Mouse (Mus musculus) kidney, adult 18-20 months (tissue): ENCODE data around the gene Defb45.

Experiments
- DNase-seq: peaks from one replicate; pipeline ENCODE4 v3.0.0; 2021

Gene Defb45

DNA sequence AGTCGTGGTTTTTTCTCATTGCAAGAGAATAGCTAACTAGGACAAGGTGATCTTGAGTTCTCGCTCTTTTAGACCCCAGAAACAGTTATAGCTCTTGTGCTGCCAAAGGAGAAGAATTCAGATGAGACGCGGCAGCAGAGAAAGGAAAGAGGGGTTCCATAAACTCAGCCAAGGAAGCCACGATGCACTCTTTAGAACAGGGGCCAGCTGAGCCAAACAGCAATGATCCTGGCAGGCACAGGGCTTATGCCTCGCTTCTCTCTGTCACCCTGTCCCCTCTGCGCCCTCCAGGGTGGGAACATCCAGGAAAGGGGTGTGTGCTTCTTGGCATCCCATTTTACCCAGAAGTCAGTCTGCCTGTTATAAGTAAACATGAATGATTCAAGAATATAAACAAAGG lies at the start of gene Defb45:
TSS of gene Defb45 (minus strand) at position 101 of the 400 bp plus-strand sequence.
- no peak for DNase-seq

DNA sequence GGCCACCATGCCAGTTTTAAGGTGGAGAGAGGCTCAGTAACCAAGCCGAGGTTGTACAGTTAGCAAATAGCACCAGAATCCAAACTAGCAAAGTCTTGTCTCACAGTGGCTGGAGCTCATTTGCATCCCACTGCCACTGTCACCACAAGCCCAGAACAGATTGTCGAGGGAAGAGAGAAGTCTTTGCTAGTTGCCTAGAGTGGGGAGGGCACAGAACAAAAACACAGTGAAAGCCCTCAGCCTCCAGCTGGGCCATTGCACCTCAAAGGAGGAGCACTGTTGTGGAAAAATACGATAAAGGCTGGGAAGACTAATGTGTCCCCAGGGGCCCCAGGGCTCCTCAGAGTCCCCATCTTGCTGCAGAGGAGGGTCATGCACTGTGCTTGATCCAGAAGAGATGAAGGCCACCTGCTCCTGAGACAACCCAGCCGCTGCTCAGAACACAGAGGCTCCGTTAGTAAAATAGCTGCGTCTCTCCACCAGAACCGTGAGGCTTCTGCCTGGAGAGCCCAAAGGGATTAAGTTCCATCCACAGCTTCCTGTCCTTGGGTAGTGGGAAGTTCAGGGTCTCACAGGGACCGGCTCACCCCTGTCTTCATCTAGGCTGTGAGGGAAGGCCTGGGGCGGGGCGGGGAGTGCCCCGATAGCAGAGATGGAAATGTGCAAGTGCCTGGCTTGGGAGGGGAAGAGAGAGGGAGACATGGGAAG lies 40.4 kb upstream of the Defb45 start:
- peak; percentile 53 for DNase-seq

- DNase-seq = no peak
Observed at GRCm38 (mm10) chr2:152638865-152639264, 39.7 kb upstream of the Defb45 start.

DNA sequence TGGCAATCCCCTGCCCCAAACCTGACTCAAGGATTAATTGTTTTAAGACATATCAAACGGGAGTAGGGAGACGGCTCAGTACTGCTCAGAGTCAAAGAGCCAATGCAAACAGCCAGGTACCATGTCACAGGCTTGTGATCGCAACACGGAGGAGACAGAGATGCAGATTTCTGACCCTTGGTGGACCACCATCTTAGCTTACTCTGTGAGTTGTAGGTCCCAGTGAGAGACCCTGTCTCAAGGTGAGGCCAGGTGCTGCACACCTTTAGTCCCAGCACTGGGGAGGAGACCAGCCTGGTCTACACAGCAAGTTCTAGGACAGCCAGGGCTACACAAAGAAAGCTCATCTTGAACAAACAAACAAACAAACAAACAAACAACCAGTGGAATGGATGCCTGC lies 38.2 kb upstream of the Defb45 start:
- no peak for DNase-seq

DNA sequence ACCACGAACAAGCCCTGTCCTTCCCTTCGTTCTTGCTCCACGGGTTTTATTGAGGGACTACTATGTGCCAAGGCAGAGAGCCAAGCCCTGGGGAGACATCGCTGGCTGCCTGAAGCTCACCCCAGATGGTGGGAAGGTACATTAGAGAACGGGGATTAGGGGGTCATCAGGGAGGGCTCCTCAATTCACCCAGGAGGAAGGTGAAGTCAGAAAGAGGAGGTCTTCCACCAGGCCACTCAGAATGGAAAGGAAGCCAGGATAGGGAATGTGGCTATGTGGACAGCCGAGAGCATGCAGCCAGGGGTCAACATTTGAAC lies 37.8 kb upstream of the Defb45 start:
- no peak for DNase-seq

DNA sequence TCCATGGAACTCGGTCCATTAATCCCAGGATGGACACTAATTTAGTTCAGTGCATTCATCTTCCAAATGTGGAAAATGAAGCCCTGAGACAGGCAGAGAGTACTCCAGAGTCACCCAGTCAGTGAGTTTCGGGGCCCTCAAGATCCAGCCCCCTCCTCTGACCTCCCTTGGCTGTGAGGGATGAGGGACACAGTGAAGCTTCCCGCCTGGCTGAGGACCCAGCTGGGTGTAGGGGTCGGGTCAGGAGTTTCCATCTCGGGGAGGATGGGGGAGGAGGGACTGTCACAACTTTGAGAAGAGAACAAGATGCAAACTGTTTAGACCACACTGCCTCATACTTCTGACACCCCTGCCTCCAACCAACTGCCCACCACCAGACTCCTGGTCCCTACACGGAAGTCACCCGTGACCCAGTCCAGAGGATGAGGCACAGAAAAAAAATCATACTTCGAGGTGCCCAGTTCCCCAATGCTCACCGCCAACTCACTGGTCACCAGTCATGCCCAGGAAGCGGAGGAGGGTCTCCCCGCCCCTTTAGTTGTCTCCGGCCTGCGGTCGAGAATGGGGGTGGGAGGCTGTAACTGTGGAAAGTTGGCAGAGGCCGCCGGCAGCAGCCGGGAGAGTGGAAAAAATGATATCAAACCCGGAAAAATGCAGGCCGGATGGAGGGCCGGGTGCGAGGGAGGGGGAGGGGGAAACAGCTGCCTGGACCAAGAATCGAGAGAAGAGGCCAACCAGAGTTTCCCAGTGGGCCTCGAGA lies 37.2 kb upstream of the Defb45 start:
- peak; percentile 67 for DNase-seq

GRCm38 (mm10) chr2:152634311-152634710 lies 35.1 kb upstream of the Defb45 start:
- no peak for DNase-seq

DNA sequence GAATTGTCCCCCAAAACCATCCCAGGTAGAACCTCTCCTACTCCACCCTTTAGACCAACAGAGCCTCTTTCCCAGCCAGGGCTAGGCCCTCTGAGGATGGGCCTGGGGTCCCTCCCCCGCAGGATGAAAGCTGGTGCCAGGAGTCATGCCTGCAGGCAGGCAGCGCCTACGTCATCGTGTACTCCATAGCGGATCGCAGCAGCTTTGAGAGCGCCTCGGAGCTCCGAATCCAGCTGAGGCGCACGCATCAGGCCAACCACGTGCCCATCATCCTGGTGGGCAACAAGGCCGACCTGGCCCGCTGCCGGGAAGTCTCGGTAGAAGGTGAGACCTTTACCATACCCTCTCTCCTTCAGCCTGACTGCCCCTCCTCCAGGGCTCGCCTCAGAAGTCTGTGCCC lies 34.1 kb upstream of the Defb45 start:
- no peak for DNase-seq

- DNase-seq = no peak
Observed at GRCm38 (mm10) chr2:152629904-152630303, 30.7 kb upstream of the Defb45 start.

DNA sequence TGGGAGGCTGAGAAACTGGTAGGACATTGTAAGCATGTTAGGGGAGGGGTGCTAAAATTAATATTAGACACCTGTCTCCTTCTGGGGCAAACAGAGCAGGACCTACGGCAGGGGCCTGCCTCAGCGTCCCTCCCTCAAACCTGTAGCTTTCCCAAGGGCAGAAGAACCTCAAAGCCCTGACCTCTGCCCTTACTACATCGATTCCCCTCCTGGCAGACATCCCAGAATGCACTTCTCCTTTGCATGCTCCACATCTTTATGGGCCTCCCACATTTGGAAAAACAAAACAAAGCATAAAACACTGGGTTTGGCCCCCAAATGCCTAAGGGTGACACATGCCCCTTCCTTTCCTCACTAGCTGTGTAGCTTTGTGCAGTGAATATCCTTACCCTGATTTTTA lies 30.0 kb upstream of the Defb45 start:
- DNase-seq = no peak

DNA sequence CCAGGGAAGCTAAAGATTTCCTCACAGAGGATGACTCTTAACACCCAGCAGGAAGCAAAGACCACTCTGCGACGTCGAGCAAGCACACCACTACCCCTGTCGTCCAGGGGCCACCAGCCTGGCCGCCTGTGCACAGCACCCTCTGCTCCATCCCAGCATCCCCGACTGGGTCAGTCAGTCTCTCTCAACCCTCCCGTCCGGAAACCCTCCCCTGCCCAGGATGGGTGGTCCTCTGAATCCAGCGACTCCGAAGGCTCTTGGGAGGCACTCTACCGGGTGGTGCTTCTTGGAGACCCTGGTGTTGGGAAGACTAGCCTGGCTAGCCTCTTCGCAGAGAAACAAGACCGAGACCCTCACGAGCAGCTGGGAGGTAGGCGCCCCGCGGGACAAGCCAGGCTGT lies 28.9 kb upstream of the Defb45 start:
- DNase-seq = no peak

DNA sequence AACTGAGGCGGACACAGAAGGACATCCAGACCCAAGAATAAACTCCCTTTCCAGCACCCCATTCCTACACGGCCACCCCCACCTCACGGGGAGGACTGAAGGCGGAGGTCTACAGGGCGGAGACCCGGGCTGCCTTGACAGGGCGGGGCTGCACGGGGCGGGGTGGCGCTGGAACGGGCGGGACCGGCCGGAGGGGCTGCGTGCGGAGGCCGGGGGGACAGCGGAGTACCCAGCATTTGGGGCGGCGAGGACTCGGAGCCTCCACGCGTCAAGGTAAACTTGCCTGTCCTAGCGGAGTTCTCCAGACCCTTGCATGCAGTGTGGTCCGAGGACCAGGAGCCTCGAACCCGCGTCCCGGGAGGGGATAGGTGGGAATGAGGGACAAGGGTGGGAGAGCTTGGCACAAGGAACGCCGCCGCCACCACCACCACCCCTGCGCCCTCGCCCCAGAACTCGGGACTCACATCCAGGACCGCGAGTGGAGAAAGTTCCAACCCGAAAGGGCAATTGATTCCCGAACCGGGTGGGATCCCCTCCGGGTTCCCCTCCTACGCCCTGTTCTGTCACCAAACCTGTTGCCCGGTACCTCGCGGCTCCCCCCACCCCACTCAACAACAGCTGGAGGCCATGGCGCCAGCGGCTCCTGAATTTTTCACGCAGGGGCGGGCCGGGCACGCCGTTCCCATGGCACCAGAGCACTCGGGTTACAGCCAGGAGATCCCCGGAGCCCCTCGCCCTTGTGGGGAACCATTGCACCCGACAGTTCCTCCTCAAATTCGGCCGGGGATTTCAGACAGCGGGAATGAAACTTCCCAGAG lies 27.8 kb upstream of the Defb45 start, which contains the start of gene Rem1:
TSS of gene Rem1 (plus strand) at position 178 of the 818 bp plus-strand sequence.
- DNase-seq = no peak

GRCm38 (mm10) chr2:152625256-152625655 lies 26.1 kb upstream of the Defb45 start:
- no peak for DNase-seq

DNA sequence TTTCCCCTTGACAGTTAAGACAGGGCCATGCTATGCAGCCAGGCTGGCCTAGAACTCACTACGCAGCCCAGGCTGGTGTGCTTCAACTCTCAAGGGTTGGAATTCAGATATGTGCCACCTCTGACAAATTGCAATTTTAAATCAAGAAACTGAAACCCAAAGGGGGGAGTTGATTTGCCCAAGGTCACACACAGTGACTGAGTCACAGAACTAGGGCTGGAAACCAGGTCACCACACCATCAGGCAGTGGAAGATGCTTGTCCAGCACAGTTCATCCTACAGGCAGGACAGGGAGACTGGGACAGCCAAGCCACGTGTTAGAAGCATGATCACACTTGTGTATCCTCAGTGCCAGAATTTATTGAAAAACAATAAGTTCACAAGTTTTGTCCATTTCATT lies 25.4 kb upstream of the Defb45 start:
- DNase-seq = no peak

GRCm38 (mm10) chr2:152622953-152623352 lies 23.8 kb upstream of the Defb45 start, which contains the start of gene Defb25:
Gene Defb25 (minus strand): TSS chr2:152623053.
- no peak for DNase-seq

GRCm38 (mm10) chr2:152622151-152622550 lies 23.0 kb upstream of the Defb45 start:
- no peak for DNase-seq

DNA sequence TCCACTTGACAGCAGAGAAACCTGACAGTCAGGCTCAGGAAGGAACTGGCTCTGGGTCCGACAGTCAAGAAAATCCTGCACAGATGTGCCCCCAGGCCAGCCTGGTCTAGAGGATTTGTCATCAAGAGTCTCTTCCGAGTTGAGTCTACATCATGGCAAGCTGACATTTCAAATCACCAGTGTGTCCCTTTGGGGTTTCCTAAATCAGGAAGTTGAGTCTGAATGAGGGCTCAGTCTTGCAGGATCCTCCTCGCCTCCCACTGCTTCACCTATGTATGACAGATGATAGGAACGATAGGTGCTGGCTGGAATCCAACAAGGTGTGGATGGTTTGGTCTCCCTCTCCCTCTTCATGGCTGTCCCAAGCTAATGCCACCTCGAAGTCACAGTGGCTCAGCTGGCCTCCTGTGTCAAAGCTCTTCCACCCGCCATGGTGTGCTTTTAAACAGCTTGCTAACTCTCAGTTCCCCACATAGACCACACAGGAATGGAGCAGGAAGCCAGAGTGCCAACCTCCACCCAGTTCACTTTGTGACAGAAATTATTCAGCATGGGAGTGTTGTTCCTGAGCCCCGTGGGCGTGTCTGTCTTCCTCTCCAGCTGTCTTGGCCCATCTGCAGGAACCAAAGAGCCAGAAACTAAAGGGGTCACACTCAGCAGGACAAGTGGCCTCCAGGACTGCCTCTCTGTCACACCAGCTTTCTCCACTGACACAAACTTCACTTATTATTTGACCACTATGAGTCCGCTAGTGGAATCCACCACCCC lies 21.4 kb upstream of the Defb45 start:
- no peak for DNase-seq

DNA sequence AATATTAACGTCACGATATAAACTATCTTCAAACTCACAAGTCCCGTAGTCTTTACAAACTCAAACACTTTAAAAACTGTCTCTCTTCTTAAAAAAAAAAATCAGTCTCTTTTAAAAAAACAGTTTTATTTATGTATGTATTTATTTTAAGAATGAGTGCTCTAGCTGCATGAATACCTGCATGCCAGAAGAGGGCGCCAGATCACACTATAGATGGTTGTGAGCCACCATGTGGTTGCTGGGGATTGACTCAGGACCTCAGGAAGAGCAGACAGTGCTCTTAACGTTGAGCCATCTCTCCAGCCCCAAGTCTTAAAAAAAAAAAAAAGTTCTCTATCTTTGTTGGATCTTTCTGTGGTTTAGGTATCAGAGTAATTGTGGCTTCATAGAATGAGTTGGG lies 18.2 kb upstream of the Defb45 start:
- no peak for DNase-seq

- DNase-seq = no peak
Observed at GRCm38 (mm10) chr2:152616470-152616869, 17.3 kb upstream of the Defb45 start.

GRCm38 (mm10) chr2:152615563-152615962 lies 16.4 kb upstream of the Defb45 start:
- DNase-seq = peak; percentile 43

DNA sequence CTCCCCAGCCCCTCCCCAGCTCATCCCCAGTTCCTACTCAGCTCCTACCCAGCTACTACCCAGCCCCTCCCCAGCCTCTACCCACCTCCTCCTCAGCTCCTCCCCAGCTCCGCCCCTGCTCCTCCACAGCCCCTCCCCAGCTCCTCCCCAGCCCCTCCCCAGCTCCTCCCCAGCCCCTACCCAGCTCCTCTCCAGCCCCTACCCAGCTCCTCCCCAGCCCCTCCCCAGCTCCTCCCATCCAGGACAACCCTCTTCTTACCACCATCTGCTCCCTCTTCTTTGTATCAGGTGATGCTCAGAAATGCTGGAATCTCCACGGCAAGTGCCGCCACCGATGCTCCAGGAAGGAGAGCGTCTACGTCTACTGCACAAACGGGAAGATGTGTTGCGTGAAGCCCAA lies 13.0 kb upstream of the Defb45 start:
- no peak for DNase-seq

GRCm38 (mm10) chr2:152608719-152609118 lies 9.5 kb upstream of the Defb45 start:
- no peak for DNase-seq

GRCm38 (mm10) chr2:152607746-152608145 lies 8.5 kb upstream of the Defb45 start:
- no peak for DNase-seq
